Mouse (Mus musculus) brain, adult 2 months (tissue): ENCODE measurements around the gene Pkd1l2.

Experiments
- DNase-seq: peaks from one replicate; pipeline ENCODE4 v3.0.0; 2011; ENCODE audit warnings: low read depth, low spot score

Gene Pkd1l2

GRCm38 (mm10) chr8:117085521-117085920 lies 3.3 kb upstream of the Pkd1l2 start:
- no peak for DNase-seq

GRCm38 (mm10) chr8:117082947-117083559 lies 804 bp upstream of the Pkd1l2 start:
- DNase-seq = no peak

- no peak for DNase-seq
Observed at GRCm38 (mm10) chr8:117079652-117080051, 2.6 kb downstream of the Pkd1l2 start.

GRCm38 (mm10) chr8:117078367-117078926 lies 3.8 kb downstream of the Pkd1l2 start:
- no peak for DNase-seq

- DNase-seq = peak; percentile 50
Observed at GRCm38 (mm10) chr8:117074350-117075182, 7.7 kb downstream of the Pkd1l2 start.

GRCm38 (mm10) chr8:117069708-117070107 lies 12.5 kb downstream of the Pkd1l2 start:
- peak; percentile 44 for DNase-seq

- DNase-seq = no peak
Observed at GRCm38 (mm10) chr8:117068294-117068693, 14.0 kb downstream of the Pkd1l2 start.

GRCm38 (mm10) chr8:117067396-117067795 lies 14.9 kb downstream of the Pkd1l2 start:
- no peak for DNase-seq

- no peak for DNase-seq
Observed at GRCm38 (mm10) chr8:117066955-117067354, 15.3 kb downstream of the Pkd1l2 start.

- DNase-seq = peak; percentile 87
Observed at GRCm38 (mm10) chr8:117061180-117061880, 20.9 kb downstream of the Pkd1l2 start.

- DNase-seq = no peak
Observed at GRCm38 (mm10) chr8:117060306-117060705, 21.9 kb downstream of the Pkd1l2 start.

- DNase-seq = no peak
Observed at GRCm38 (mm10) chr8:117059021-117059420, 23.2 kb downstream of the Pkd1l2 start.

GRCm38 (mm10) chr8:117055097-117055496 lies 27.2 kb downstream of the Pkd1l2 start:
- no peak for DNase-seq

GRCm38 (mm10) chr8:117054146-117054545 lies 28.1 kb downstream of the Pkd1l2 start:
- no peak for DNase-seq

- DNase-seq = peak; percentile 32
Observed at GRCm38 (mm10) chr8:117053135-117054079, 28.8 kb downstream of the Pkd1l2 start.

GRCm38 (mm10) chr8:117051316-117051715 lies 30.9 kb downstream of the Pkd1l2 start:
- no peak for DNase-seq

- DNase-seq = no peak
Observed at GRCm38 (mm10) chr8:117050763-117051162, 31.5 kb downstream of the Pkd1l2 start.

- no peak for DNase-seq
Observed at GRCm38 (mm10) chr8:117049444-117049843, 32.8 kb downstream of the Pkd1l2 start.

GRCm38 (mm10) chr8:117043584-117043983 lies 38.7 kb downstream of the Pkd1l2 start:
- no peak for DNase-seq

GRCm38 (mm10) chr8:117039843-117040242 lies 42.4 kb downstream of the Pkd1l2 start:
- peak; percentile 51 for DNase-seq

- DNase-seq = no peak
Observed at GRCm38 (mm10) chr8:117037374-117037935, 44.8 kb downstream of the Pkd1l2 start.
